Mouse (Mus musculus): ENCODE data around the gene Pgk1. TPM values are rescaled to one million over a fixed set of nuclear protein-coding genes. Genes with fewer than 3 reads are reported as not detected.
"Not testable (repeated sequence)": the region's sequence is repeated elsewhere in the genome, so short reads cannot be mapped to it uniquely, and the experiment has no call there.

Gene Pgk1
- polyA plus RNA-seq, 1 experiment from 2014 or later = 351 TPM

GRCm38 (mm10) chrX:106176331-106176730, 10.6 kb upstream of the Pgk1 start:
- Histone ChIP-seq H3K4me2 (replicated peaks) (no peak overlapping the region), H3K27me3 (no peaks in the 10 kb centered on the region), H3K9me3 (no peaks in the 10 kb centered on the region), H3K4me1 (no peaks in the 10 kb centered on the region), H3K9ac (no peak overlapping the region), H3K4me3 (no peak overlapping the region), H3K36me3 (no peaks in the 10 kb centered on the region), H3K27ac (no peak overlapping the region)
- ATAC-seq (ENCODE audit: low FRiP score, low read depth) = no peak
- 52% methylated on average over 9 of the region's 9 CpGs for WGBS

- peaks cover 8% of the 10 kb centered on the region; the same call in 1 of the 2 replicates for H3K27me3 ChIP-seq
- ATAC-seq (ENCODE audit: low FRiP score, low read depth) = no peak
- no peak overlapping the region for H3K4me2 ChIP-seq (replicated peaks)
- H3K4me3 ChIP-seq = no peak overlapping the region
- no peaks in the 10 kb centered on the region for H3K36me3 ChIP-seq
- H3K9ac ChIP-seq = no peak overlapping the region
- peaks cover 13% of the 10 kb centered on the region for H3K4me1 ChIP-seq
- WGBS = 48% methylated on average over 4 of the region's 4 CpGs
- no peak overlapping the region for H3K27ac ChIP-seq
- H3K9me3 ChIP-seq = no peaks in the 10 kb centered on the region
These were observed 2.6 kb upstream of the Pgk1 start for GRCm38 (mm10) chrX:106184279-106184678.

- no peaks in the 10 kb centered on the region; the same call in 1 of the 2 replicates for H3K36me3 ChIP-seq
- ATAC-seq (ENCODE audit: low FRiP score, low read depth) = peak; percentile 67
- no peak overlapping the region for H3K4me3 ChIP-seq
- H3K9ac ChIP-seq = no peak overlapping the region
- H3K4me2 ChIP-seq (replicated peaks) = peak overlapping the region; percentile 52
- H3K27me3 ChIP-seq = peaks cover 8% of the 10 kb centered on the region; the same call in 1 of the 2 replicates
- 19% methylated on average over 5 of the region's 5 CpGs for WGBS
- H3K4me1 ChIP-seq = peaks cover 20% of the 10 kb centered on the region
- peak overlapping the region; percentile 92 for H3K27ac ChIP-seq
- H3K9me3 ChIP-seq = no peaks in the 10 kb centered on the region
These were observed 1.2 kb upstream of the Pgk1 start for GRCm38 (mm10) chrX:106185706-106186105.

- no peak for ATAC-seq (ENCODE audit: low FRiP score, low read depth)
- peak overlapping the region; percentile 72 for H3K27ac ChIP-seq
- peaks cover 8% of the 10 kb centered on the region; the same call in 1 of the 2 replicates for H3K27me3 ChIP-seq
- H3K9me3 ChIP-seq = no peaks in the 10 kb centered on the region
- WGBS = 15% methylated on average over 12 of the region's 12 CpGs
- no peaks in the 10 kb centered on the region; the same call in 1 of the 2 replicates for H3K36me3 ChIP-seq
- H3K4me1 ChIP-seq = peaks cover 20% of the 10 kb centered on the region
- H3K4me3 ChIP-seq = peak overlapping the region; percentile 58
- H3K4me2 ChIP-seq (replicated peaks) = peak overlapping the region; percentile 72
- H3K9ac ChIP-seq = peak overlapping the region; percentile 73
These were observed 837 bp downstream of the Pgk1 start for GRCm38 (mm10) chrX:106187737-106188136.

GRCm38 (mm10) chrX:106189356-106189755, 2.5 kb downstream of the Pgk1 start:
- peaks cover 8% of the 10 kb centered on the region; the same call in 1 of the 2 replicates for H3K27me3 ChIP-seq
- peak overlapping the region; percentile 58 for H3K4me3 ChIP-seq
- 72% methylated on average over 5 of the region's 5 CpGs for WGBS
- H3K4me1 ChIP-seq = peaks cover 20% of the 10 kb centered on the region
- no peak for ATAC-seq (ENCODE audit: low FRiP score, low read depth)
- H3K36me3 ChIP-seq = peaks cover 6% of the 10 kb centered on the region
- H3K9me3 ChIP-seq = no peaks in the 10 kb centered on the region
- no peak overlapping the region for H3K27ac ChIP-seq
- H3K9ac ChIP-seq = peak overlapping the region; percentile 73
- peak overlapping the region; percentile 72 for H3K4me2 ChIP-seq (replicated peaks)

GRCm38 (mm10) chrX:106190091-106190490, 3.2 kb downstream of the Pgk1 start:
- no peaks in the 10 kb centered on the region for H3K9me3 ChIP-seq
- H3K36me3 ChIP-seq = peaks cover 6% of the 10 kb centered on the region
- H3K27ac ChIP-seq = no peak overlapping the region
- peak overlapping the region; percentile 58 for H3K4me3 ChIP-seq
- peaks cover 8% of the 10 kb centered on the region; the same call in 1 of the 2 replicates for H3K27me3 ChIP-seq
- no peak overlapping the region for H3K9ac ChIP-seq
- WGBS = 47% methylated on average over 4 of the region's 4 CpGs
- H3K4me2 ChIP-seq (replicated peaks) = peak overlapping the region; percentile 72
- no peak for ATAC-seq (ENCODE audit: low FRiP score, low read depth)
- H3K4me1 ChIP-seq = peaks cover 20% of the 10 kb centered on the region

GRCm38 (mm10) chrX:106194361-106194760, 7.5 kb downstream of the Pgk1 start:
- WGBS = 85% methylated on average over 6 of the region's 6 CpGs
- H3K4me3 ChIP-seq; H3K9ac ChIP-seq; H3K27ac ChIP-seq; ATAC-seq (ENCODE audit: low FRiP score, low read depth); H3K27me3 ChIP-seq; H3K4me2 ChIP-seq (replicated peaks); H3K9me3 ChIP-seq; H3K4me1 ChIP-seq: not testable (repeated sequence)
- peaks cover 40% of the 10 kb centered on the region for H3K36me3 ChIP-seq

GRCm38 (mm10) chrX:106197308-106197707, 10.4 kb downstream of the Pgk1 start:
- ATAC-seq (ENCODE audit: low FRiP score, low read depth) = no peak
- Histone ChIP-seq H3K9me3 (no peaks in the 10 kb centered on the region), H3K27me3 (no peaks in the 10 kb centered on the region), H3K9ac (no peak overlapping the region), H3K4me1 (no peaks in the 10 kb centered on the region), H3K36me3 (peaks cover 60% of the 10 kb centered on the region), H3K4me2 (replicated peaks) (no peak overlapping the region), H3K27ac (no peak overlapping the region), H3K4me3 (no peak overlapping the region)
- WGBS = 68% methylated on average over 5 of the region's 5 CpGs

- no peak for ATAC-seq (ENCODE audit: low FRiP score, low read depth)
- Histone ChIP-seq H3K9ac (no peak overlapping the region), H3K27me3 (no peaks in the 10 kb centered on the region), H3K27ac (no peak overlapping the region), H3K4me3 (no peak overlapping the region), H3K9me3 (no peaks in the 10 kb centered on the region), H3K4me2 (replicated peaks) (no peak overlapping the region), H3K36me3 (peaks cover 67% of the 10 kb centered on the region), H3K4me1 (no peaks in the 10 kb centered on the region)
- 89% methylated on average over 5 of the region's 5 CpGs for WGBS
These were observed 12.0 kb downstream of the Pgk1 start for GRCm38 (mm10) chrX:106198904-106199303.

- 82% methylated on average over 2 of the region's 2 CpGs for WGBS
- no peaks in the 10 kb centered on the region for H3K27me3 ChIP-seq
- no peak overlapping the region for H3K4me3 ChIP-seq
- H3K4me2 ChIP-seq (replicated peaks) = no peak overlapping the region
- H3K9ac ChIP-seq = no peak overlapping the region
- no peaks in the 10 kb centered on the region for H3K9me3 ChIP-seq
- no peaks in the 10 kb centered on the region for H3K4me1 ChIP-seq
- no peak overlapping the region for H3K27ac ChIP-seq
- no peak for ATAC-seq (ENCODE audit: low FRiP score, low read depth)
- H3K36me3 ChIP-seq = no peaks in the 10 kb centered on the region
These were observed 22.2 kb downstream of the Pgk1 start for GRCm38 (mm10) chrX:106209100-106209499.

GRCm38 (mm10) chrX:106219171-106220032, 32.5 kb downstream of the Pgk1 start:
- Histone ChIP-seq H3K4me2 (replicated peaks) (peak overlapping the region; percentile 58), H3K9ac (peak overlapping the region; percentile 75), H3K36me3 (no peaks in the 10 kb centered on the region), H3K27me3 (no peaks in the 10 kb centered on the region), H3K4me3 (peak overlapping the region; percentile 56), H3K4me1 (no peaks in the 10 kb centered on the region), H3K9me3 (no peaks in the 10 kb centered on the region; the same call in 1 of the 2 replicates), H3K27ac (peak overlapping the region; percentile 81)
- 17% methylated on average over 60 of the region's 60 CpGs for WGBS
- peak; percentile 96 for ATAC-seq (ENCODE audit: low FRiP score, low read depth)

- H3K9ac ChIP-seq = no peak within 1 kb of the TSS
- WGBS = 87% methylated on average over 25 of the region's 25 CpGs
- no peaks in the 10 kb centered on the region; the same call in 1 of the 2 replicates for H3K9me3 ChIP-seq
- H3K4me3 ChIP-seq = peak within 1 kb of the TSS; percentile 56
- H3K27ac ChIP-seq = no peak within 1 kb of the TSS
- no peak for ATAC-seq (ENCODE audit: low FRiP score, low read depth)
- no peaks in the 10 kb centered on the region for H3K4me1 ChIP-seq
- H3K4me2 ChIP-seq (replicated peaks) = peak within 1 kb of the TSS; percentile 58
- H3K36me3 ChIP-seq = no peaks in the 10 kb centered on the region
- H3K27me3 ChIP-seq = no peaks in the 10 kb centered on the region
These were observed 34.2 kb downstream of the Pgk1 start, which contains the start of gene Taf9b for GRCm38 (mm10) chrX:106221058-106221457. Gene Taf9b (minus strand): TSS chrX:106221158.
